Mouse (Mus musculus): ENCODE data around the gene Ntn5.
A peak's percentile ranks its signal among the peaks of the same experiment; 100 is the strongest.

The Ntn5 gene

DNA sequence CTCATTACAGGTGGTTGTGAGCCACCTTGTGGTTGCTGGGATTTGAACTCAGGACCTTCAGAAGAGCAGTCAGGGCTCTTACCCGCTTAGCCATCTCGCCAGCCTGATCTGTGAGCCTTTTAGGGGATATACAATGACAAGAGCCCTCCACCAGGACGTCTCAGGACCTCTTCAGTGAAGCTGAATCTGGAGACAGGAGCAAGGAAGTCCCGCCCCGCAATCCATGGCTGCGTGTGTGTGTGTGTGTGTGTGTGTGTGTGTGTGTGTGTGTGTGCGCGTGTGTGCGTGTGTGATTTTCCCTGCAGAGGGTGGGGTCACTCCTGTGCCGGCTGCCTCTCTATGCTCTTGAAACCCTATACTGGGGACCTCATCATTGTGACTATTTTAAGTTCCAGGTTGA is 56.0 kb downstream of the Ntn5 start:
- DNase-seq (ENCODE audit: low read depth, low spot score), result peak; percentile 36
- Histone ChIP-seq H3K27me3 (ENCODE audit: control insufficient read depth, insufficient read depth, low read length, poor library complexity, severe bottlenecking) (no peaks in the 10 kb centered on the region), H3K36me3 (ENCODE audit: control insufficient read depth, insufficient read depth, low read length, poor library complexity, severe bottlenecking) (no peaks in the 10 kb centered on the region)

DNA sequence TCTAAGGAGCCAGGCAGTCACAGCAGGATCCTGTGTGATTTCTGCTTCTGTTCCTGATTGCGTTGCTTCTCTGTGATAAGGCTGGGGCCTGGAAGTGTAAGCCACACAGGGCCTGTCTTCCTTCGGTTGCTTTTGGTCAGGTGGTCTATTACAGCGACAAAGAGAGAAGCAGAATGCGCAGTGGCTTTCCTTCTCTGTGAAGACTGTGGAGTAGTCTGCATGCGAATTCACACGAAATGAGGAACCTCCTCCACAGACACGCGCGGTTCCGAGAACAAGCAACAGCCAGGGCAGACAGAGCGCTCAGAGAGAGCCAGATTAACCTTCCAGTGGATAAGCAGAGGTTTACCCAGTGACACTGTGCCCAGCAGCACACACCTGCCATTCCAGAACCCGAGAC is 57.5 kb downstream of the Ntn5 start:
- Histone ChIP-seq H3K27me3 (ENCODE audit: control insufficient read depth, insufficient read depth, low read length, poor library complexity, severe bottlenecking) (no peaks in the 10 kb centered on the region), H3K36me3 (ENCODE audit: control insufficient read depth, insufficient read depth, low read length, poor library complexity, severe bottlenecking) (no peaks in the 10 kb centered on the region)
- peak; percentile 45 for DNase-seq (ENCODE audit: low read depth, low spot score)

DNA sequence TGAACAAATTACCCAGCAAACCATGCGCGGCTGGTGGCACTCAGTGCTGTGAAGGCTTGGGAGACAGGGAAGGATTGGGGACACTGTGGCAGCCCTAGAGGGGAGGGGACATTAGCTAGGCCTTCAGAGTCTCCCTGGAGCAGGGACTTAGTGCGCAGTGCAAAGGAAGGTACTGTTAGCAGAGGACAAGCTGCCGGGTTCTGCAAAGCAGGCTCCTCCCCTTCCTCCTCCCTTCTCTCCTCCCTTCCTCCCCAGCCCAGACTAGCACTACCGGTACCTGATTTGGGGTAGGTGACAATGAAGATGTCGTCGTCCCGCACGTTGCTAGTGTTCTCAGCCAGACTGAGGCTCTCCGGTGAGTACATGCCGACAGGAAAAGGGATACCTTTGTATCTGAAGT is 58.0 kb downstream of the Ntn5 start:
- DNase-seq (ENCODE audit: low read depth, low spot score), result peak; percentile 80
- no peaks in the 10 kb centered on the region for H3K27me3 ChIP-seq (ENCODE audit: control insufficient read depth, insufficient read depth, low read length, poor library complexity, severe bottlenecking)
- H3K36me3 ChIP-seq (ENCODE audit: control insufficient read depth, insufficient read depth, low read length, poor library complexity, severe bottlenecking), result no peaks in the 10 kb centered on the region

DNA sequence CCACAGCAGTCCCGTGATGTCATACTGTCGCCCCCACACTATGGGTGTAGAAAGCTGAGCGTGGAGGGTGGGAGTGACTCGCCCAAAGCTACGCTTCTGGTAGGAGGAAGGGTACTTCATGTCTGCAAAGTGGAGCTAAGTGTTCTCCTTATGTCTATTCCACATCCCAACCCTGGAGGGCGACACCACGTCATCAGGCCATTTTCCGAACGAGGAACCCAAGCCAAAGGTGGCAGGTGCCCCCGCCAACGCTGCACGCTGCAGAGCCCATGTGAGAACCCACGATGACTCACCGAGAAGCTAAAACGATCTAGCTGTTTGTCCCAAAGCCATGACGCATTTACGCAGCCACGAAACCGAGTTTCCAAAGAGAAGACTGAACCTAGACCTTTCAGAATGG is 58.5 kb downstream of the Ntn5 start:
- DNase-seq (ENCODE audit: low read depth, low spot score), result peak; percentile 70
- Histone ChIP-seq H3K36me3 (ENCODE audit: control insufficient read depth, insufficient read depth, low read length, poor library complexity, severe bottlenecking) (no peaks in the 10 kb centered on the region), H3K27me3 (ENCODE audit: control insufficient read depth, insufficient read depth, low read length, poor library complexity, severe bottlenecking) (no peaks in the 10 kb centered on the region)
